Mouse (Mus musculus): ENCODE data around the gene Gm10718.
"Not testable (repeated sequence)": the region's sequence is repeated elsewhere in the genome, so short reads cannot be mapped to it uniquely, and the experiment has no call there.

DNA sequence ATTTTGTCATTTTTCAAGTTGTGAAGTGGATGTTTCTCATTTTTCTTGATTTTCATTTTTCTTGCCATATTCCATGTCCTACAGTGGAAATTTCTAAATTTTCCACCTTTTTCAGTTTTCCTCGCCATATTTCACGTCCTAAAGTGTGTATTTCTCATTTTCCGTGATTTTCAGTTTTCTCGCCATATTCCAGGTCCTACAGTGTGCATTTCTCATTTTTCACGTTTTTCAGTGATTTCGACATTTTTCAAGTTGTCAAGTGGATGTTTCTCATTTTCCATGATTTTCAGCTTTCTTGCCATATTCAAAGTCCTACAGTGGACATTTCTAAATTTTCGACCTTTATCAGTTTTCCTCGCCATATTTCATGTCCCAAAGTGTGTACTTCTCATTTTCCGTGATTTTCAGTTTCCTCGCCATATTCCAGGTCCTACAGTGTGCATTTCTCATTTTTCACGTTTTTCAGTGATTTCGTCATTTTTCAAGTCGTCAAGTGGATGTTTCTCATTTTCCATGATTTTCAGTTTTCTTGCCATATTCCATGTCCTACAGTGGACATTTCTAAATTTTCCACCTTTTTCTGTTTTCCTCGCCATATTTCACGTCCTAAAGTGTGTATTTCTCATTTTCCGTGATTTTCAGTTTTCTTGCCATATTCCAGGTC lies 770 bp downstream of the Gm10718 start:
- TF ChIP-seq CTCF (IDR thresholded peaks at IDR 0.05; ENCODE audit: extremely low read depth, insufficient read depth, insufficient read length, insufficient replicate concordance); POLR2A (IDR thresholded peaks at IDR 0.05; ENCODE audit: low read depth, low read length): not testable (repeated sequence)

Measured in spleen, adult 2 months (tissue).